Mouse (Mus musculus): Measurements from ENCODE around the gene Ltbp3. TPM values are rescaled to one million over a fixed set of nuclear protein-coding genes. Genes with fewer than 3 reads are reported as not detected.

The Ltbp3 gene
- 3.5 and 3.8 TPM in 2 replicates for polyA plus RNA-seq (2014; fragmentation: Nextera tagmentation; extraction: Ambion mirVana)

DNA sequence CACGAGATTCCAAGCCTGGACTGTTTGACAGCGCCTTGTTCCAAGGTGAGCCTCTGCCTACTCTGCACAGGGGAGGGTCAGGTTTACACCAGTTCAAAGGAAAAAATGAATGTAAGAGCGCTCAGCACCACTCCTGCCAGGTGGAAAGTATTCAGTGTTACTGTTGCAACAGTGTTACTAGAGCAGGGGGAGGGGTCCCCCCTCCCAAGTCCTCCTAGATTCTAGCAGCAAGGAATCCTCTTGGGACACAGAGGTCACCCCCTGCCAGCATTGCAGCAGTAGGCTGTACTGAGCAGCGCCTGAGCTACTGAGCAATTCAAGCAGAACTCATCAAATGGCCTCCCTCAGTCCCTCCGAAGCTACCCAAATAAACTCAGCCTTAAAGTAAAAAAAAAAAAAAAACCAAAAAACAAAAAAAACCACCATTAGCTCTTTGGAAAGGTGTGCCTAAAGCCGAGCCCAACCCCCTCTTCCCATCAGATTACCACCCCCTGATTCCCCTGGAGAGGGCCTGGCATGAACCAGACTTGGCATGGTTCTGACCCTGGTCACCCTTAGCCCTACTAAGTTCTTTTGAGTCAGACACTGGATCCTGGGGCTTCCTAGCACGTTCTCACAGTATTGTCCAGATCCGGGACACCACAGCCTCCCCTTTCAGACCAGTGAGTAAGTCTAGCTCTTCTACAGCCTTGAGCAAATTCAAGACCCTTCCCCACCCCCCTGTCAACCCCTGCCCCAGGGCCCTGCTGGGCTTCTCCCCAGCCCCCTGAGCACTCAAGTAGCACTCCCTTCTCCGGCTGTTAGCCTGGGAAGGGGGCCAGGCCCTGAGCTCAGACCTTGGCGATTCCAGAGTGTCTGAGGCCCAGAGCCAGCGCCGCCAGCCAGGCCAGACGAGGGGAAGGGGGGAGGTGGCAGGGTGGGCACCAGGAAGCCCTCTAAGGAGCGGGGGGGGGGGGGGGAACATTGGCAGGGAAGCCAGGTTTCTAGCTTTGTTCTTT, at the start of gene Ltbp3:
Gene Ltbp3, plus strand, starts transcription at position 585 of the 998 bp plus-strand sequence.
- Histone ChIP-seq H3K27me3 (ENCODE audit: control insufficient read depth, insufficient read depth, low read length) (peaks cover 45% of the 10 kb centered on the region), H3K9ac (ENCODE audit: low read depth, low read length) (peak within 1 kb of the TSS; percentile 85), H3K4me3 (ENCODE audit: low read depth, low read length) (peak within 1 kb of the TSS; percentile 59), H3K4me1 (replicated peaks; ENCODE audit: control insufficient read depth, insufficient read depth, low read length) (peaks cover 5% of the 10 kb centered on the region; the same call in 1 of the 2 replicates), H3K4me2 (replicated peaks; ENCODE audit: low read depth, low read length) (peak within 1 kb of the TSS; percentile 100), H3K36me3 (ENCODE audit: control insufficient read depth, insufficient read depth, low read length) (no peaks in the 10 kb centered on the region), H3K27ac (ENCODE audit: low read depth, low read length) (no peak within 1 kb of the TSS), H3K9me3 (ENCODE audit: control insufficient read depth, low read length) (no peaks in the 10 kb centered on the region)
- 19% methylated on average over 9 of the region's 14 CpGs for WGBS
- DNase-seq (ENCODE audit: low spot score) (no peak), ATAC-seq (ENCODE audit: low FRiP score) (no peak)

DNA sequence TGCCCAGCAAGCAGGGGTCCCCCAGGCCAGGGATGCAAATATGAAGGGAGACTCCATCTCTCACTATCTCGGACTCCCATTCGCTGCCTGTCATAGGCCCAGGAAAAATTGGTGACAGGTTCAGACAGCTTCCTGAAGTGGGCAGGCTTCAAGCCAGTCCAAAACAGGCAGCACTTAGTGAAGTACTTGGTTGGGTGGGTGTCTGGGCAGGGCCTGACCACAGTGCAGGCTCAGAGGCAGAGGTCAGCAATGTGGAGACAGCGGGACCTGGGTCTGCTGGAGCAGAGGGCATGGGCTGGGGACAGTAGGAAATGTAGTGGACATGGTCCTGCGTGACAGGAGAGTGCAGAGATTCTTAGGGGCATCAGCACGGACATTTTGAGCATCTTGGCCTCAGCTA, 49.1 kb upstream of the Ltbp3 start:
- H3K4me3 ChIP-seq (ENCODE audit: low read depth, low read length), result peak overlapping the region; percentile 88
- H3K9ac ChIP-seq (ENCODE audit: low read depth, low read length), result peak overlapping the region; percentile 31; the same call in 1 of the 2 replicates
- 80% methylated on average over 5 of the region's 5 CpGs for WGBS
- H3K4me2 ChIP-seq (replicated peaks; ENCODE audit: low read depth, low read length), result peak overlapping the region; percentile 96
- H3K27me3 ChIP-seq (ENCODE audit: control insufficient read depth, insufficient read depth, low read length), result peaks cover 7% of the 10 kb centered on the region; the same call in 1 of the 2 replicates
- ATAC-seq (ENCODE audit: low FRiP score), result no peak
- H3K36me3 ChIP-seq (ENCODE audit: control insufficient read depth, insufficient read depth, low read length), result no peaks in the 10 kb centered on the region
- no peak overlapping the region for H3K27ac ChIP-seq (ENCODE audit: low read depth, low read length)
- DNase-seq (ENCODE audit: low spot score), result no peak
- peaks cover 17% of the 10 kb centered on the region; the same call in 1 of the 2 replicates for H3K4me1 ChIP-seq (replicated peaks; ENCODE audit: control insufficient read depth, insufficient read depth, low read length)
- no peaks in the 10 kb centered on the region for H3K9me3 ChIP-seq (ENCODE audit: control insufficient read depth, low read length)

DNA sequence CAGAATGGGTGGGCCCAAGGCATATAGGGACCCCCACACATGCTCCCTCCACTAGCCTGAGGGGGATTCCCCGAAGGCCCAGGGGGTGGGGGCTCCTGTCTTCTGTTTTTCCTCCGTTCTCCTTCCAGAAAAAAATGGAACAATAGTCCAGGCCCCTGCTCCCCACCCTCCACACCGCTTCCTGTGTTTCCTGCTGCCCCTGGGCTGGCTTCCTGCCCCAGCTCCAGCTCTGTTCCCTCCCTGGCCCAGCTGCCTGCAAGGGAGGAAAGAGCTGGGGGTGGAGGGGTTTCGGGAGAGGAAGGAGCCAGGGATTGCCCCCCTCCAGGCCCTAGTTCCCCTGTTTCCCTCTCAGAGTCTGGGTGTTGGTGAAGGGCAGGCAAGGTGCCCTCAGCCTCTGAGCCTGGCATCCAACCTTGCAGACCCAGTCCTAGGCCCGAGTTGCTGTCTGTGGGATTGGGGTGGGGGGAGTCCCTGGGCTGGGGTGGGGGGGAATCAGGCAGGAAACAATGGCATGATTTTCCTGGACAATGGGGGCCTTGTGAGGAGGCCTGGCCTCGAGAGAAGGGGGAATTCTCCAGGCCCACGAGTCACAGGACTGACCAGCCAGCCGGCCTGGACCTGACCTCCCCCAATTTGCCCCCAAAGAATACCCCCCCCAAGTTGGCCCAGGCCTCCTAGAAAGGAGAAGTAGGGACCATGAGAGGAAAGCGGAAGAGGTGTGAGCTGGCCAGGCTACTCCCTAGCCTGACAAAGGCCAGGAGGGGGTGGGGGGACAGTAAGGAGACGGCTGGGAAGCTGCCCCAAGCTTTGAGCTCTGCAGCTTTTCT, 48.4 kb upstream of the Ltbp3 start:
- Histone ChIP-seq H3K36me3 (ENCODE audit: control insufficient read depth, insufficient read depth, low read length) (no peaks in the 10 kb centered on the region; the same call in 1 of the 2 replicates), H3K27ac (ENCODE audit: low read depth, low read length) (peak overlapping the region; percentile 19), H3K27me3 (ENCODE audit: control insufficient read depth, insufficient read depth, low read length) (peaks cover 7% of the 10 kb centered on the region; the same call in 1 of the 2 replicates), H3K9ac (ENCODE audit: low read depth, low read length) (peak overlapping the region; percentile 37), H3K4me2 (replicated peaks; ENCODE audit: low read depth, low read length) (peak overlapping the region; percentile 96), H3K4me3 (ENCODE audit: low read depth, low read length) (peak overlapping the region; percentile 88; the same call in 1 of the 2 replicates), H3K9me3 (ENCODE audit: control insufficient read depth, low read length) (no peaks in the 10 kb centered on the region), H3K4me1 (replicated peaks; ENCODE audit: control insufficient read depth, insufficient read depth, low read length) (peaks cover 16% of the 10 kb centered on the region; the same call in 1 of the 2 replicates)
- ATAC-seq (ENCODE audit: low FRiP score) (no peak), DNase-seq (ENCODE audit: low spot score) (no peak)
- WGBS, result 72% methylated on average over 10 of the region's 10 CpGs

DNA sequence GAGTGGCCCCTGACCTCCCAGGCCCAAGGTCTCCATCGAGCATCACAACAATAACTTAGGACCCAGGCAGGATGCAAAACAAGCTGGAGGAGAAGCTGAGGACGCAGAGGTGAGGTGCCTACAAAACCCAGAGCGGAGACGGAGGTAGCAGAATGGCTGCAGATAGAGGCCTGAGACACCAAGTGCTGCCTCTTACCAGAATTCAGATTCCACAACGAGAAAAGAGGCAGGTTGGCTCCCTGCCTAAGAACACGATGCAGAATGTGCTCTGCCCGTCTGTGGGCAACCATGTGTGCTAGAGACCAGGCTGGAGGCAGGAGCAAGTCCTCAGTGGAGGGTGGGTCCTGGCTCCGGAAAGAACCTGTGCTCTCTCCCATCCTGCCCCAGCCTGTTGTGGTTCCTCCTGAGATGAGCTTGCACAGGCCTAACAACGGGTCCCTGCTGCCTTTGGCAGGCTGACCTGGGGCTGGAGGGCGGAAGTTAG, 47.7 kb upstream of the Ltbp3 start:
- Histone ChIP-seq H3K9me3 (ENCODE audit: control insufficient read depth, low read length) (no peaks in the 10 kb centered on the region), H3K4me2 (replicated peaks; ENCODE audit: low read depth, low read length) (peak overlapping the region; percentile 96; the same call in 1 of the 2 replicates), H3K4me1 (replicated peaks; ENCODE audit: control insufficient read depth, insufficient read depth, low read length) (peaks cover 14% of the 10 kb centered on the region; the same call in 1 of the 2 replicates), H3K36me3 (ENCODE audit: control insufficient read depth, insufficient read depth, low read length) (peaks cover 3% of the 10 kb centered on the region; the same call in 1 of the 2 replicates), H3K27ac (ENCODE audit: low read depth, low read length) (peak overlapping the region; percentile 19; the same call in 1 of the 2 replicates), H3K4me3 (ENCODE audit: low read depth, low read length) (no peak overlapping the region), H3K27me3 (ENCODE audit: control insufficient read depth, insufficient read depth, low read length) (peaks cover 7% of the 10 kb centered on the region; the same call in 1 of the 2 replicates), H3K9ac (ENCODE audit: low read depth, low read length) (no peak overlapping the region)
- WGBS, result 83% methylated on average over 10 of the region's 10 CpGs
- no peak for ATAC-seq (ENCODE audit: low FRiP score)
- DNase-seq (ENCODE audit: low spot score), result no peak

DNA sequence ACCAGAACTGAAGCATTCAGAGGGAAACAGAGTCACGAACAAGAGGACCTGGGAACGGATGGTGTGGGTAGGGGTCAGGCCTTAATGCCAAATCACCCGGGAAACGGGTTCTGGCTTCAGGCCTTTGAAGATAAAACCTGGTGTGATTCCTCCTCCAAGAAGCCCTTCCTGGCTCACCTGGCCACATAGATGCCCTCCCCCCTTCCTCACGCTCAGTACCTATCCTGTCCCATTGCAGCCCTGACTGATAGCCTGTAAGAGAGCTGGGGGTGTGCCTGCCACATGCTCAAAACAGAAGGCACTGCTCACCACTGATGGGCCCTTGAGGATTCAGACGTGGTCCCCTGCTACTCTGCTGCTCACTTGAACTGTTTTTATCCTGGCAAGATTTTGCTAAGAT, 46.9 kb upstream of the Ltbp3 start:
- H3K4me1 ChIP-seq (replicated peaks; ENCODE audit: control insufficient read depth, insufficient read depth, low read length), result peaks cover 14% of the 10 kb centered on the region; the same call in 1 of the 2 replicates
- no peak overlapping the region for H3K9ac ChIP-seq (ENCODE audit: low read depth, low read length)

DNA sequence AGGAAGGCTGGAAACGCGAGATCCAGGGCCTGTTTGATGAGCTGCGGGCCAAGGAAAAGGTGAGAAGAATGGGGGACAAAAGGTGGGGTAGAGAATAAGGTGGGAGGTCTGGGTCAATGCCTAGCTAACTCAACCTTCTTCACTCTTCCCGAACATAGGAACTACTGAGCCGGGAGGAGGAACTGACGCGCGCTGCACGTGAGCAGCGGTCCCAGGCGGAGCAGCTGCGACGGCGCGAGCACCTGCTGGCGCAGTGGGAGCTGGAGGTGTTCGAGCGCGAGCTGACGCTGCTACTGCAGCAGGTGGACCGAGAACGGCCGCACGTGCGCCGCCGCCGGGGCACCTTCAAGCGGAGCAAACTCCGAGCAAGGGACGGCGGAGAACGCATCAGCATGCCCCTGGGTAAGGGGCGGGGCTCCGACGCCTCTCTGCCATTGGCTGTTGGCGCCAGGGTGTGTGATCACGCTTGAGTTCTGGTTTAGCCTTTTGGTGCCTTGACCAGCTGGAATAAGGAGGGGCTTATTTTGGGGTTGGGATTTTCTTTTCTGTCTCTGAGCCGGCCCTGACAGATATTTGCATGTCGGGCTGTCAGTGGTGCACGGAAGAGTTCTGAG, 44.7 kb upstream of the Ltbp3 start:
- Histone ChIP-seq H3K27ac (ENCODE audit: low read depth, low read length) (no peak overlapping the region), H3K4me2 (replicated peaks; ENCODE audit: low read depth, low read length) (peak overlapping the region; percentile 46)
- ATAC-seq (ENCODE audit: low FRiP score), result peak; percentile 49; the same call in 1 of the 2 replicates

More for the DNA sequence above, 46.9 kb upstream of the Ltbp3 start:
- DNase-seq (ENCODE audit: low spot score) (no peak), ATAC-seq (ENCODE audit: low FRiP score) (no peak)
- WGBS, result 89% methylated on average over 6 of the region's 6 CpGs
- Histone ChIP-seq H3K27ac (ENCODE audit: low read depth, low read length) (no peak overlapping the region), H3K4me3 (ENCODE audit: low read depth, low read length) (no peak overlapping the region), H3K36me3 (ENCODE audit: control insufficient read depth, insufficient read depth, low read length) (peaks cover 5% of the 10 kb centered on the region; the same call in 1 of the 2 replicates), H3K9me3 (ENCODE audit: control insufficient read depth, low read length) (no peaks in the 10 kb centered on the region), H3K4me2 (replicated peaks; ENCODE audit: low read depth, low read length) (no peak overlapping the region), H3K27me3 (ENCODE audit: control insufficient read depth, insufficient read depth, low read length) (peaks cover 7% of the 10 kb centered on the region; the same call in 1 of the 2 replicates)

DNA sequence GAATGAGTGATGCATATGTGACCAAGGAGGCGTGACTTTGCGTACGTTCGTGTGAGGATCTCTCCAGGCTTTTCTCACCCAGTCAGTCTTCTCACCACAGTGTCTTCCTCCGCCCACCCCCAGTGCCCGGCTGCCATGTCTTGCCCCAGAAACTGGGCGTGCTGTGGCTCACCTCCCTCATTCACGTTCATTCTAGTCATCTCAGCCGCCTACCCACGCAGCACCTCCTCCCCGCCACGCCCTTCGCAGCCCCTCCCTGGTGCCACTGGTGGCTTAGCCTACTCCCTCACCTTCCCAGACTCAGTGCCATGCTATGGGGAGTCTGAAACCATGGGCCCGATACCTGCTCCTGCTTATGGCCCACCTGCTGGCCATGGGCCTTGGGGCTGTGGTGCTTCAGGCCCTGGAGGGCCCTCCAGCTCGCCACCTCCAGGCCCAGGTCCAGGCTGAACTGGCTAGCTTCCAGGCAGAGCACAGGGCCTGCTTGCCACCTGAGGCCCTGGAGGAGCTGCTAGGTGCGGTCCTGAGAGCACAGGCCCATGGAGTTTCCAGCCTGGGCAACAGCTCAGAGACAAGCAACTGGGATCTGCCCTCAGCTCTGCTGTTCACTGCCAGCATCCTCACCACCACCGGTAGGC, 36.4 kb upstream of the Ltbp3 start, which contains the start of gene Kcnk7:
Gene Kcnk7, plus strand, starts transcription at position 205 of the 638 bp plus-strand sequence.
- Histone ChIP-seq H3K27ac (ENCODE audit: low read depth, low read length) (0 out of 2 replicates have a peak within 1 kb of the TSS, but pooled peaks have one; percentile 30), H3K36me3 (ENCODE audit: control insufficient read depth, insufficient read depth, low read length) (peaks cover 13% of the 10 kb centered on the region), H3K9ac (ENCODE audit: low read depth, low read length) (no peak within 1 kb of the TSS), H3K9me3 (ENCODE audit: control insufficient read depth, low read length) (no peaks in the 10 kb centered on the region), H3K4me3 (ENCODE audit: low read depth, low read length) (no peak within 1 kb of the TSS), H3K4me1 (replicated peaks; ENCODE audit: control insufficient read depth, insufficient read depth, low read length) (no peaks in the 10 kb centered on the region), H3K27me3 (ENCODE audit: control insufficient read depth, insufficient read depth, low read length) (no peaks in the 10 kb centered on the region), H3K4me2 (replicated peaks; ENCODE audit: low read depth, low read length) (no peak within 1 kb of the TSS)
- 81% methylated on average over 17 of the region's 17 CpGs for WGBS
- ATAC-seq (ENCODE audit: low FRiP score) (no peak), DNase-seq (ENCODE audit: low spot score) (no peak)

More for the DNA sequence above, 44.7 kb upstream of the Ltbp3 start:
- 14% methylated on average over 41 of the region's 41 CpGs for WGBS
- peaks cover 7% of the 10 kb centered on the region; the same call in 1 of the 2 replicates for H3K27me3 ChIP-seq (ENCODE audit: control insufficient read depth, insufficient read depth, low read length)
- H3K4me1 ChIP-seq (replicated peaks; ENCODE audit: control insufficient read depth, insufficient read depth, low read length), result peaks cover 11% of the 10 kb centered on the region; the same call in 1 of the 2 replicates
- DNase-seq (ENCODE audit: low spot score), result peak; percentile 69
- no peaks in the 10 kb centered on the region for H3K9me3 ChIP-seq (ENCODE audit: control insufficient read depth, low read length)
- peak overlapping the region; percentile 26 for H3K4me3 ChIP-seq (ENCODE audit: low read depth, low read length)
- H3K9ac ChIP-seq (ENCODE audit: low read depth, low read length), result peak overlapping the region; percentile 28; the same call in 1 of the 2 replicates
- H3K36me3 ChIP-seq (ENCODE audit: control insufficient read depth, insufficient read depth, low read length), result peaks cover 8% of the 10 kb centered on the region; the same call in 1 of the 2 replicates

Measured in hindbrain, embryonic 11.5 days (tissue).